Mouse (Mus musculus) left cerebral cortex, postnatal 36 days (tissue): ENCODE measurements around the gene Spats1. TPM values are rescaled to one million over a fixed set of nuclear protein-coding genes. Genes with fewer than 3 reads are reported as not detected.

Experiments
- DNase-seq, 2 experiments: peaks; one replicate each; pipeline ENCODE4 v3.0.0; 2021 to 2022; ENCODE audit warnings: low spot score in 2 of 2, mixed read lengths in 1 of 2
- intact Hi-C: fragments of 180-260 bp; cut with DNase I; formaldehyde crosslinking; loops from one replicate; pipeline ENCODE4 v1.15.1; 2025
- total RNA-seq, 2 experiments: library from RNA; stranded (reverse); gene quantifications; 2 replicates each; pipeline ENCODE4 v1.2.3; 2021

Spats1 gene
- total RNA-seq, 2 experiments from 2014 or later, result 7.2 to 8.3 TPM

DNA sequence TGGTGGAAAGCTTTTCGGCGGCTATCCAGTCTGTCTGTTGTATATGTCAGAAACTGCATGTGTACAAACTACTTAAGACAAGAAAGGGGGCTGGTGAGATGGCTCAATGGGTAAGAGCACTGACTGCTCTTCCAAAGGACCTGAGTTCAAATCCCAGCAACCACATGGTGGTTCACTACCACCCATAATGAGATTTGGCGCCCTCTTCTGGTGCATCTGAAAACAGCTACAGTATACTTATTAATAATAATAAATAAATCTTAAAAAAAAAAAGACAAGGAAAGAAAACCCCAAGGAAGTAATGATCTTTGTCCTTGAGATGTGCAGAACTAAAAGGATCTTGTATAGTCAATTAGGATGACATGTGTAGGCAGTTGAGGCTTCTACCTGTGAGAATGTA, 77.7 kb downstream of the Spats1 start:
- intact Hi-C loops, result no loop called here
- DNase-seq, result no peak

DNA sequence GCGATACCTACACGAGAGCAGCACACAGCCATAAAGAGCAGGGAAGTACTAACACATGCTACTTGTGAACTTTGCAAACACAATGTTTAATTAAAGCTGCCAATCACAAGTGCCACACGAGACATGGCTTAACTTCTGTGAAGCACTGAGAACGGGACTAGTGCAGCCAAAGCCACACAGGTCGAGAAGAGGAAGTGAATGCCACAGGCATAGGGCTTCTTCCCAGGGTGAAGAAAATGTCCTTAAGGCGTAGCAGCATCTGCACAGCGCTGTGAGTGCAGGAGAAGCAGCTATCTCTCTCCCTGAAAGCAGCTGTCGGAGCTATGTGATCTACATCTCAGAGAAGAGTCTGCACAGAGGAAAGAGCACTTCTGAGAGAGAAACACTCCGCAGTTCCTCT, 80.6 kb downstream of the Spats1 start:
- DNase-seq, result no peak
- intact Hi-C loops, result no loop called here

DNA sequence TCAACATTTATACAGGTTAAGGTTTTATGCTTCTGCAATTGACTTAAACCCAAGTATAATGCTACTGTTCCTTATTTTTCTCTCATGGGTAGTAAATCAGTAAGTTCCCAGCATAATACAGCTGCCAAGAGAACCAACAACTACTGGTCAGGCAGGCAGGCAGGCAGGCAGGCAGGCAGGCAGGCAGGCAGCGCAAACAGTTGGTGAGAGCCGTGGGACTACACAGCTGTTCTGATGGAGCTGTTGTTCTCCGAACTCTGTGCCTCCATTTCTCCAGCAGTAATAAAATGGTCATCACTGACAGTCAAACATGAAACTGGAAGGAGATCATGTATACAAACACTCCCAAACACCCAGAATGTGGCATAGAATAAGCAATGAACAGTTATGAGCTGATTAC, 81.5 kb downstream of the Spats1 start:
- no peak for DNase-seq
- intact Hi-C loops, result no loop called here

Other genes with a start within 250 kb of the Spats1 start
- 10 to 100 TPM; 55.2 to 56.0 TPM for gene Cdc5l, start 41.7 kb downstream of the Spats1 start, total RNA-seq
- 10 to 100 TPM; 23.1 to 26.4 TPM for gene Aars2, start 31.4 kb upstream of the Spats1 start, total RNA-seq
- gene Tcte1, start 48.0 kb upstream of the Spats1 start, total RNA-seq, result 1 to 10 TPM; 1.3 to 1.9 TPM
- gene Tmem151b, start 74.3 kb upstream of the Spats1 start, total RNA-seq, result 100 to 1,000 TPM; 120 to 121 TPM
- 1 to 10 TPM; 1.7 to 2.7 TPM for gene Nfkbie, start 80.3 kb upstream of the Spats1 start, total RNA-seq
- 10 to 100 TPM; 24.7 to 33.0 TPM for gene Slc35b2, start 88.5 kb upstream of the Spats1 start, total RNA-seq
- gene Hsp90ab1, start 97.9 kb upstream of the Spats1 start, total RNA-seq, result 1,000 to 10,000 TPM; 1,413 to 1,526 TPM
- gene Slc29a1, start 124.2 kb upstream of the Spats1 start, total RNA-seq, result 10 to 100 TPM; 17.1 to 23.2 TPM
- gene Mymx, start 126.7 kb upstream of the Spats1 start, total RNA-seq, result not detected
- under 1 TPM; 0.12 to 0.66 TPM for gene Capn11, start 183.9 kb upstream of the Spats1 start, total RNA-seq
- 10 to 100 TPM; 38.3 to 47.5 TPM for gene Mrpl14, start 210.9 kb upstream of the Spats1 start, total RNA-seq
- gene Tmem63b, start 211.5 kb upstream of the Spats1 start, total RNA-seq, result 100 to 1,000 TPM; 177 to 186 TPM